Mouse (Mus musculus): ENCODE measurements around the gene Gtf2f2.

- TF ChIP-seq GATA1 (IDR thresholded peaks at IDR 0.05; ENCODE audit: borderline replicate concordance, low read length) (no peak), FLI1 (IDR thresholded peaks at IDR 0.05; ENCODE audit: low read length) (no peak)
These were observed 47.5 kb downstream of the Gtf2f2 start for GRCm38 (mm10) chr14:75963215-75963614.
